Mouse (Mus musculus): ENCODE measurements around the gene 4930524B15Rik.

DNA sequence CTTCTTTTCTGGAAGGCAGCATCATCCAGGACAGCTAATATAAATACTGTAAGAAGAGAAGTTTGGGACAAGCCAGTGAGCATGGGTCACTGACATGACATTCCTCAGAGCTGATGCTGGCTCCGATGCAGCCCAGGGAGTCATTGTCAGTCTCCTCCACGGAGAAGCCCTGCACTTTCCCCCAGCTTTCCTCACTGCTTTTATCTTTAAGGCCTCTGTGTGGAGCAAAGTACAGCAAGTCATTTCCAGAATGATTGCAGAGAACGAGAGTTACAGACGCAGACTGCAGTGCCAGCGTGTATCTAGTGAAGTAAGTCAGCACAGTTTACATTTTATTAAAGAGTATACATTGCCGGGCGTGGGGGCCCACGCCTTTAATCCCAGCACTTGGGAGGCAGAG, 9.4 kb downstream of the 4930524B15Rik start:
- TF ChIP-seq POLR2A (IDR thresholded peaks at IDR 0.05; ENCODE audit: insufficient read depth, low read length), result no peak
- TF ChIP-seq EP300 (IDR thresholded peaks at IDR 0.05; ENCODE audit: insufficient read depth, low read depth, low read length), result no peak

Measured in ES-Bruce4 (cell line).